Mouse (Mus musculus): ENCODE data around the gene Clec2g. TPM values are rescaled to one million over a fixed set of nuclear protein-coding genes. Genes with fewer than 3 reads are reported as not detected.
A peak's percentile ranks its signal among the peaks of the same experiment; 100 is the strongest.

The Clec2g gene
- polyA plus RNA-seq, 1 experiment from 2014 or later, result not detected

DNA sequence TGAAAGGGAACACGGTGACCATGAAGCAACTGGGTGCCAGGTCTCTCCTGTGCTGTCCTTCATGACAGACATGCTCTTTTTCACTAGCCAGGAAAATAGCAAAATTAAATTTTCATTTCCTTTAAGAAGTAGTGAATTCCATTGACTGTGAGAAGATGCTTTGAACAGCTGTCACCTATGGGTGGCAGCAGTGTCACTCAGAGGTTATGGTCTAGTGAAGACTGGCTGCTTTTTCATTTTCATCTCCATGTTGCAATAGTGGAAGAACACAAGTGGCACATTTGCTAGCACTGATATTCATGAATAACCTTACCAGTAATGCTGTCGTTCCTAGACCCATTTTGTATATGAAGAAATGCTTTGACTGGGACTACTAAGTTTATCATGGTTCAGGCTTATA lies 99.2 kb downstream of the Clec2g start:
- H3K9ac ChIP-seq (ENCODE audit: low read depth, low read length), result no peak overlapping the region
- no peaks in the 10 kb centered on the region for H3K4me1 ChIP-seq (replicated peaks; ENCODE audit: control insufficient read depth, insufficient read depth, low read length)
- H3K9me3 ChIP-seq (ENCODE audit: control insufficient read depth), result no peaks in the 10 kb centered on the region
- no peak for ATAC-seq
- WGBS, result 75% methylated on average over 2 of the region's 2 CpGs
- no peak overlapping the region for H3K27ac ChIP-seq (ENCODE audit: low read depth, low read length)
- no peaks in the 10 kb centered on the region for H3K27me3 ChIP-seq (replicated peaks; ENCODE audit: control insufficient read depth, insufficient read depth, low read length)
- no peak overlapping the region for H3K4me3 ChIP-seq (ENCODE audit: low read depth, low read length)
- H3K4me2 ChIP-seq (replicated peaks; ENCODE audit: low read depth), result no peak overlapping the region
- peak; percentile 76 for TF ChIP-seq CTCF (IDR thresholded peaks at IDR 0.05; ENCODE audit: low read depth)
- no peaks in the 10 kb centered on the region for H3K36me3 ChIP-seq (ENCODE audit: control insufficient read depth, insufficient read depth)

Small RNA genes lying within 50 kb of the gene (microRNA-seq; reads per million reads assigned to microRNA genes)
- gene Gm27336, result not detected
- gene Mir7649, result not detected

Other genes with a start within 250 kb of the Clec2g start
- gene Klrb1, start 211.3 kb upstream of the Clec2g start, polyA plus RNA-seq (2015; fragmentation: Nextera tagmentation; extraction: Ambion mirVana), result 0.13 and 0.29 TPM in 2 replicates
- gene Klrb1c, start 145.2 kb upstream of the Clec2g start, polyA plus RNA-seq (2015; fragmentation: Nextera tagmentation; extraction: Ambion mirVana), result 0.21 and 0.27 TPM in 2 replicates
- gene Gm44511, start 108.1 kb upstream of the Clec2g start, polyA plus RNA-seq (2015; fragmentation: Nextera tagmentation; extraction: Ambion mirVana), result 0.25 TPM in 1 of 2 replicates, not detected in the other
- gene Klrb1b, start 108.0 kb upstream of the Clec2g start, polyA plus RNA-seq (2015; fragmentation: Nextera tagmentation; extraction: Ambion mirVana), result 0.35 and 0.80 TPM in 2 replicates
- 0.18 and 0.21 TPM in 2 replicates for gene Clec2i, start 46.8 kb upstream of the Clec2g start, polyA plus RNA-seq (2015; fragmentation: Nextera tagmentation; extraction: Ambion mirVana)
- 1.2 and 1.4 TPM in 2 replicates for gene BC035044, start 43.3 kb upstream of the Clec2g start, polyA plus RNA-seq (2015; fragmentation: Nextera tagmentation; extraction: Ambion mirVana)
- 0.25 and 0.44 TPM in 2 replicates for gene Klrb1f, start 111.5 kb downstream of the Clec2g start, polyA plus RNA-seq (2015; fragmentation: Nextera tagmentation; extraction: Ambion mirVana)
- gene Clec2e, start 166.5 kb downstream of the Clec2g start, polyA plus RNA-seq (2015; fragmentation: Nextera tagmentation; extraction: Ambion mirVana), result 76.4 and 89.8 TPM in 2 replicates
- 1.1 and 1.4 TPM in 2 replicates for gene Clec2d, start 246.2 kb downstream of the Clec2g start, polyA plus RNA-seq (2015; fragmentation: Nextera tagmentation; extraction: Ambion mirVana)